Mouse (Mus musculus): Measurements from ENCODE around the gene Asah2. TPM values are rescaled to one million over a fixed set of nuclear protein-coding genes. Genes with fewer than 3 reads are reported as not detected.
"Not testable (repeated sequence)": the region's sequence is repeated elsewhere in the genome, so short reads cannot be mapped to it uniquely, and the experiment has no call there.

Asah2 gene
- total and polyA plus RNA-seq, 3 experiments = 0.38 to 0.73 (median 0.63) TPM

DNA sequence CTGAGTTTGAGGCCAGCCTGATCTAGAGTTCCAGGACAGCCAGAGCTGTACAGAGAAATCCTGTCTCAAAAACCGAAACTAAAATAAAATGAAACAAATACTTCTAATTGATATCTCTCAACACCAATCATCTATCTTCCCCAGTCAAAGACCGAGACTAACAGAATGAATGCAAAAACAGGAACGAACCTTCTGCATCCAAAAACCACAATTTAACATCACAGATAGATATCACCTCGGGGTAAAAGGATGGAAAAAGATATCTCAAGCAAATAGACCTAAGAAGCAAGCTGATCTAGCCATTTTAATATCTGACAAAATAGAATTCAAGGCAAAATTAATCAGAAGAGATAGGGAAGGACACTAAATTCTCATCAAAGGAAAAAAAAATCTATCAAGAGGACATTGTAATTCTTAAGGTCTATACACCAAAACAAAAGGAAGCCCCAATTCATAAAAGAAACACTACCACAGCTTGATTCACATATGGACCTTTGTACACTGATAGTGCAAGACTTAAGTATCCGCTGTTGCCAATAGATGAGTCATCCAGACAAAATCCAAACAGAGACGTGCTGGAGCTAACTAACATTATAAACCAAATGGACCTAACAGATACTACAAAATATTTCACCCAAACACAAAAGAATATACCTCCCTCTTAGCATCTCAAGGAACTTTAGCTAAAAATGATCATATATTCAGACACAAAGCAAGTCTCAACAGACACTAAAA lies 20.1 kb downstream of the Asah2 start:
- in situ Hi-C loops (cut with MboI; ENCODE audit: low pct_ligation_motif_present, low pct_unique_long_range_greater_than_20kb, low sequenced_read_pairs) (no loop called here), dilution Hi-C loops (cut with MboI; ENCODE audit: extremely low pct_ligation_motif_present, extremely low pct_unique_long_range_greater_than_20kb, low sequenced_read_pairs) (no loop called here)
- H3K27me3 ChIP-seq (replicated peaks) = no peaks in the 10 kb centered on the region
- H3K4me2 ChIP-seq (ENCODE audit: insufficient read depth, low read depth, poor library complexity, severe bottlenecking) = no peak overlapping the region; the same call in 1 of the 2 replicates
- no peak overlapping the region for H3K9ac ChIP-seq (ENCODE audit: insufficient read depth, low read depth)
- H3K4me3 ChIP-seq (replicated peaks in 1 of 3; ENCODE audit: low read depth in 2 of 3, low read length in 2 of 3, poor library complexity in 1 of 3) = no peak overlapping the region
- no peak for DNase-seq (ENCODE audit: extremely low read depth)
- no peaks in the 10 kb centered on the region for H3K9me3 ChIP-seq (replicated peaks; ENCODE audit: low read length)
- no peaks in the 10 kb centered on the region for H3K4me1 ChIP-seq (ENCODE audit: control insufficient read depth in 1 of 2, insufficient read depth in 2 of 2)
- no peaks in the 10 kb centered on the region for H3K79me2 ChIP-seq (replicated peaks; ENCODE audit: control insufficient read depth, extremely low read depth, insufficient read depth, poor library complexity, severe bottlenecking)
- no peak overlapping the region for H3K27ac ChIP-seq (ENCODE audit: insufficient read depth, low read depth)
- no peak for TF ChIP-seq UBTF (IDR thresholded peaks at IDR 0.05; ENCODE audit: low read depth, low read length)
- no peak for TF ChIP-seq RCOR1 (conservative IDR thresholded peaks at IDR 0.05; ENCODE audit: low read depth, low read length)
- no peak for TF ChIP-seq ZNF384 (IDR thresholded peaks at IDR 0.05; ENCODE audit: low read depth, low read length)
- TF ChIP-seq MXI1 (IDR thresholded peaks at IDR 0.05; ENCODE audit: low read depth, low read length) = no peak
- TF ChIP-seq MAX (IDR thresholded peaks at IDR 0.05; ENCODE audit: low read length) = no peak
- TF ChIP-seq CTCF (conservative IDR thresholded peaks at IDR 0.05 in 1 of 2, IDR thresholded peaks at IDR 0.05 in 1 of 2; ENCODE audit: low read depth in 2 of 2, low read length in 2 of 2) = no peak
- no peak for TF ChIP-seq BHLHE40 (IDR thresholded peaks at IDR 0.05; ENCODE audit: low read depth, low read length)
- no peak for TF ChIP-seq KAT2A (IDR thresholded peaks at IDR 0.05; ENCODE audit: insufficient replicate concordance, low read length)
- TF ChIP-seq ZMIZ1 (IDR thresholded peaks at IDR 0.05; ENCODE audit: low read depth, low read length) = no peak
- no peak for TF ChIP-seq USF1 (IDR thresholded peaks at IDR 0.05; ENCODE audit: low read depth, low read length)
- no peak for TF ChIP-seq CHD1 (IDR thresholded peaks at IDR 0.05; ENCODE audit: low read depth, low read length)
- no peak for TF ChIP-seq MYC (IDR thresholded peaks at IDR 0.05; ENCODE audit: low read depth, low read length)
- no peak for TF ChIP-seq ETS1 (conservative IDR thresholded peaks at IDR 0.05; ENCODE audit: low read depth, low read length)
- no peak for TF ChIP-seq CHD2 (IDR thresholded peaks at IDR 0.05; ENCODE audit: low read length)
- TF ChIP-seq POLR2AphosphoS2 (IDR thresholded peaks at IDR 0.05; ENCODE audit: low read depth, low read length) = no peak
- TF ChIP-seq JUN (IDR thresholded peaks at IDR 0.05; ENCODE audit: insufficient read depth, low read depth, low read length) = no peak
- TF ChIP-seq SMC3 (IDR thresholded peaks at IDR 0.05; ENCODE audit: low read depth, low read length) = no peak
- no peak for TF ChIP-seq USF2 (conservative IDR thresholded peaks at IDR 0.05; ENCODE audit: low read depth, low read length)
- no peaks in the 10 kb centered on the region for H3K36me3 ChIP-seq (replicated peaks in 1 of 2; ENCODE audit: control insufficient read depth in 1 of 2, insufficient read depth in 1 of 2, low read length in 1 of 2)

DNA sequence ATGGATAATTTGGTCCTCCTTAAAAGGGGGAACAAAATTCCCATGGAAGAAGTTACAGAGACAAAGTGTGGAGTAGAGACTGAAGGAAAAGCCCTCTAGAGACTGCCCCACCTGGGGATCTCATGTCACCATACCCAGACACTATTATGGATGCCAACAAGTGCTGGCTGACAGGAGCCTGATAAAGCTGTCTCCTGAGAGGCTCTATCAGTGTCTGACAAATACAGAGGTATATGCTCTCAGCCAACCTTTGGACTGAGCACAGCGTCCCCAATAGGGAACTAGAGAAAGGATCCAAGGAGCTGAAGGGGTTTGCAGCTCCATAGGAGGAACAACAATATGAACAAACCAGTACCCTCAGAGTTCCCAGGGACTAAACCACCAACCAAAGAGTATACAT lies 23.2 kb downstream of the Asah2 start:
- DNase-seq (ENCODE audit: extremely low read depth); H3K4me1 ChIP-seq (ENCODE audit: control insufficient read depth in 1 of 2, insufficient read depth in 2 of 2); H3K4me3 ChIP-seq (replicated peaks in 1 of 3; ENCODE audit: low read depth in 2 of 3, low read length in 2 of 3, poor library complexity in 1 of 3); dilution Hi-C loops (cut with MboI; ENCODE audit: extremely low pct_ligation_motif_present, extremely low pct_unique_long_range_greater_than_20kb, low sequenced_read_pairs); in situ Hi-C loops (cut with MboI; ENCODE audit: low pct_ligation_motif_present, low pct_unique_long_range_greater_than_20kb, low sequenced_read_pairs); H3K27ac ChIP-seq (ENCODE audit: insufficient read depth, low read depth); H3K4me2 ChIP-seq (ENCODE audit: insufficient read depth, low read depth, poor library complexity, severe bottlenecking); H3K9me3 ChIP-seq (replicated peaks; ENCODE audit: low read length); H3K9ac ChIP-seq (ENCODE audit: insufficient read depth, low read depth); H3K27me3 ChIP-seq (replicated peaks); H3K36me3 ChIP-seq (replicated peaks in 1 of 2; ENCODE audit: control insufficient read depth in 1 of 2, insufficient read depth in 1 of 2, low read length in 1 of 2); H3K79me2 ChIP-seq (replicated peaks; ENCODE audit: control insufficient read depth, extremely low read depth, insufficient read depth, poor library complexity, severe bottlenecking): not testable (repeated sequence)

Data from CH12.LX (cell line).